Mouse (Mus musculus) testis, adult 2 months (tissue): Measurements from ENCODE around the gene Aqp9.

Source experiments
- CTCF ChIP-seq: fragments of 200-500 bp; IDR thresholded peaks from 2 replicates; pipeline ENCODE4 v1.5.1; 2012; ENCODE audit warnings: low read depth, mild to moderate bottlenecking, inconsistent platforms, low read length, moderate library complexity; ENCODE audit not compliant: control insufficient read depth, insufficient read depth, insufficient replicate concordance
- POLR2A ChIP-seq: fragments of 200-500 bp; IDR thresholded peaks from 2 replicates; pipeline ENCODE4 v1.6.1; 2012; ENCODE audit warnings: low read depth, mild to moderate bottlenecking, inconsistent platforms, low read length, moderate library complexity; ENCODE audit not compliant: control insufficient read depth

- no peak for TF ChIP-seq POLR2A
- TF ChIP-seq CTCF = no peak
Measured at GRCm38 (mm10) chr9:71174316-71174975, 6.0 kb upstream of the Aqp9 start.
